ENCODE assay signal across 1 mouse cellular context in genomic region chr1:93630796-93631195, GRCm38 (mm10).
TF ChIP-seq lines count a peak whose summit lies in the region.

No protein-coding gene starts in this region.

TF ChIP-seq in MEL, 35 proteins besides CTCF, POLR2A, EP300 and RAD21 (continued from another document):
- TF ChIP-seq POLR2AphosphoS5 (IDR thresholded peaks at IDR 0.05; ENCODE audit: borderline replicate concordance, low read depth, low read length) = no peak
- TF ChIP-seq POLR2AphosphoS2 (IDR thresholded peaks at IDR 0.05; ENCODE audit: low read length) = no peak
- no peak for TF ChIP-seq SMC3 (IDR thresholded peaks at IDR 0.05; ENCODE audit: low read depth, low read length)
- 0 out of 2 replicates have a peak, but pooled peaks have one; percentile 26 for TF ChIP-seq KAT2A (conservative IDR thresholded peaks at IDR 0.05; ENCODE audit: low read depth, low read length)
- no peak for TF ChIP-seq ZC3H11A (IDR thresholded peaks at IDR 0.05; ENCODE audit: low read depth, low read length)
- TF ChIP-seq RCOR1 (IDR thresholded peaks at IDR 0.05; ENCODE audit: low read depth, low read length) = peak; percentile 69
- TF ChIP-seq GATA1 (IDR thresholded peaks at IDR 0.05; ENCODE audit: low read depth, low read length) = peak; percentile 89
- TF ChIP-seq MYB (IDR thresholded peaks at IDR 0.05; ENCODE audit: low read depth, low read length) = no peak
